8 mouse cellular contexts compared by ENCODE assay signal in the genomic region with DNA sequence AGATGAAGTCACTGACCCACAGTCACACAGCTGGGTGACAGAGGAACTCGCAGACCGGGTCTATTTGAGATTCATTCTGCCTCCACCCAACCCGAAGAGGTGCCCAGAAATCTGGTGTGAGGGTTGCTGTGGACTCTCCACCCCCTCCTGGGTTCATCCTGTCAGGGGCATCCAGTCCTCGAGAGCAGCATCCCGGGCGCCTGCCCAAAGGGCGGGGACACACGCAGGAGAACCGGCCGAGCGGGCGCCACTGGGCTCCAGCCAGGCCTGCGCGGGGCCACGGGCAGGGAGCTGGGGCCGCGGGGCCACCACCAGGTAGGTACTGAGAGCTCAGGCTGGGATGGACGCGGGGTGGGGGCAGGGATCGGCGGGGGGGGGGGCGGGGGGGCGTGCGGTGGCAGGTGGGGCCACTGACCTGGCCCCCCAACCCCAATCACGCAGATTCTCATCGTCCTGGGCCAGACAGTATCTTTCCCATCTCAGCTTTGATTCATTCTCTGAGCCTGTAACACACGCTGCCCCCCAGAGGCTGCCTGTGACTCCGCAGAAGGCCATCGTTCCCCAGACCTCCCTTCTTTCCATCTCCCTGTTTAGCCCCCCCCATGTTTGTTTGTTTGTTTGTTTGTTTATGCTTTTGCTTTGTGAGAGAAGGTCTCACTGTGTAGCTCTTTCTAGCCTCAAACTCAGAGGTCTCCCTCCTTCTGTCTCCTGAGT. TPM values are rescaled to one million over a fixed set of nuclear protein-coding genes. Genes with fewer than 3 reads are reported as not detected.
DNase-seq lines count a peak whose midpoint lies in the region; ATAC-seq lines count a peak whose summit lies in the region.

A gene (plus strand): TSS at position 187 of the 714 bp plus-strand sequence.

- no peaks in the 10 kb centered on the region for H3K36me3 ChIP-seq in heart, embryonic 13.5 days
- no peaks in the 10 kb centered on the region for H3K36me3 ChIP-seq in embryonic facial prominence, embryonic 11.5 days (replicated peaks; ENCODE audit: control insufficient read depth, insufficient read depth, low read depth, low read length)
- no peaks in the 10 kb centered on the region for H3K36me3 ChIP-seq in neural tube, embryonic 12.5 days

- ATAC-seq in heart, embryonic 13.5 days (ENCODE audit: extremely low read depth, insufficient number of reproducible peaks, low FRiP score, low TSS enrichment): no peak
- ATAC-seq in embryonic facial prominence, embryonic 11.5 days (replicated peaks; ENCODE audit: insufficient number of reproducible peaks, low FRiP score, low TSS enrichment, low read depth): no peak
- peak; percentile 22; the same call in 1 of the 2 replicates for ATAC-seq in neural tube, embryonic 12.5 days (ENCODE audit: low FRiP score, low read depth)

- no peaks in the 10 kb centered on the region for H3K9me3 ChIP-seq in heart, embryonic 13.5 days
- no peaks in the 10 kb centered on the region for H3K9me3 ChIP-seq in embryonic facial prominence, embryonic 11.5 days (replicated peaks; ENCODE audit: control insufficient read depth, low read length)
- H3K9me3 ChIP-seq in neural tube, embryonic 12.5 days: no peaks in the 10 kb centered on the region

- peak within 1 kb of the TSS; percentile 61 for H3K9ac ChIP-seq in heart, embryonic 13.5 days
- peak within 1 kb of the TSS; percentile 37 for H3K9ac ChIP-seq in embryonic facial prominence, embryonic 11.5 days (replicated peaks; ENCODE audit: low read length)
- H3K9ac ChIP-seq in neural tube, embryonic 12.5 days: peak within 1 kb of the TSS; percentile 64

- H3K27me3 ChIP-seq in heart, embryonic 13.5 days (replicated peaks): peaks cover 74% of the 10 kb centered on the region
- H3K27me3 ChIP-seq in embryonic facial prominence, embryonic 11.5 days (ENCODE audit: control insufficient read depth, insufficient read depth, low read length): peaks cover 52% of the 10 kb centered on the region
- H3K27me3 ChIP-seq in neural tube, embryonic 12.5 days (replicated peaks): peaks cover 60% of the 10 kb centered on the region

- no peak for DNase-seq in heart, postnatal 36 days
- peak; percentile 42 for DNase-seq in ES-CJ7 (ENCODE audit: low read depth, low spot score)
- peak; percentile 43 for DNase-seq in embryonic facial prominence, embryonic 11.5 days (ENCODE audit: low spot score)
- DNase-seq in kidney, postnatal 14 days: peak; percentile 44
- DNase-seq in layer of hippocampus, adult 11-12 months (ENCODE audit: low spot score): no peak
- DNase-seq in ovary, adult 18-20 months (ENCODE audit: low spot score): no peak

- peak within 1 kb of the TSS; percentile 58 for H3K4me2 ChIP-seq in heart, embryonic 13.5 days
- H3K4me2 ChIP-seq in embryonic facial prominence, embryonic 11.5 days (ENCODE audit: low read depth, low read length): peak within 1 kb of the TSS; percentile 47
- peak within 1 kb of the TSS; percentile 59 for H3K4me2 ChIP-seq in neural tube, embryonic 12.5 days (replicated peaks)

- H3K4me1 ChIP-seq in heart, embryonic 13.5 days: peaks cover 18% of the 10 kb centered on the region
- no peaks in the 10 kb centered on the region; the same call in 1 of the 2 replicates for H3K4me1 ChIP-seq in embryonic facial prominence, embryonic 11.5 days (ENCODE audit: control insufficient read depth, insufficient read depth, low read length)
- H3K4me1 ChIP-seq in neural tube, embryonic 12.5 days: peaks cover 19% of the 10 kb centered on the region

- peak within 1 kb of the TSS; percentile 14; the same call in 1 of the 2 replicates for H3K4me3 ChIP-seq in heart, embryonic 13.5 days
- 0 out of 2 replicates have a peak within 1 kb of the TSS, but pooled peaks have one; percentile 14 for H3K4me3 ChIP-seq in embryonic facial prominence, embryonic 11.5 days (ENCODE audit: low read depth, low read length)
- 0 out of 2 replicates have a peak within 1 kb of the TSS, but pooled peaks have one; percentile 7 for H3K4me3 ChIP-seq in neural tube, embryonic 12.5 days

- H3K27ac ChIP-seq in heart, embryonic 13.5 days (replicated peaks): no peak within 1 kb of the TSS
- H3K27ac ChIP-seq in embryonic facial prominence, embryonic 11.5 days (replicated peaks; ENCODE audit: low read depth, low read length): no peak within 1 kb of the TSS
- H3K27ac ChIP-seq in neural tube, embryonic 12.5 days: no peak within 1 kb of the TSS

- intact Hi-C loops in heart, postnatal 36 days (cut with DNase I): no loop called here

- WGBS in heart, embryonic 13.5 days: 3% methylated on average over 27 of the region's 29 CpGs
- 6% methylated on average over 24 of the region's 29 CpGs for WGBS in embryonic facial prominence, embryonic 11.5 days
- 5% methylated on average over 29 of the region's 29 CpGs for WGBS in neural tube, embryonic 12.5 days

RNA-seq across cellular contexts. Expression of the gene that starts here (rescaled TPM):
- polyA plus RNA-seq in heart, embryonic 13.5 days (2015; fragmentation: Nextera tagmentation; extraction: Ambion mirVana): 0.06 TPM in 1 of 2 replicates, not detected in the other
- not detected for total RNA-seq in heart, postnatal 36 days (2021)
- polyA plus RNA-seq in embryonic facial prominence, embryonic 11.5 days (2014; fragmentation: Nextera tagmentation; extraction: Ambion mirVana): 0.08 TPM in 1 of 2 replicates, not detected in the other
- 0.11 and 0.19 TPM in 2 replicates for polyA plus RNA-seq in neural tube, embryonic 12.5 days (2016; fragmentation: Nextera tagmentation; extraction: Ambion mirVana)

Comparison
In these comparisons a context has a peak if more than half of its experiments do, and no peak if none do; other contexts are left out.
1. Peak in DNase-seq, H3K4me3 ChIP-seq, H3K9ac ChIP-seq and H3K4me2 ChIP-seq in embryonic facial prominence, embryonic 11.5 days; RNA of the gene not detected or under 1 TPM.
2. Peak in ATAC-seq, H3K4me3 ChIP-seq, H3K9ac ChIP-seq and H3K4me2 ChIP-seq in neural tube, embryonic 12.5 days; RNA of the gene not detected or under 1 TPM.
3. DNase-seq: peak in ES-CJ7 (single experiment) and kidney, postnatal 14 days (single experiment); none in heart, postnatal 36 days (0 of 2), layer of hippocampus, adult 11-12 months (single experiment) and ovary, adult 18-20 months (single experiment).
4. Peak in every context shown above with its lines, with median percentiles within 50 percentile points of each other: H3K4me2 ChIP-seq, H3K4me3 ChIP-seq and H3K9ac ChIP-seq.